Mouse (Mus musculus) gastrocnemius, adult 2 months (tissue): ENCODE results near the gene Efemp2. TPM values are rescaled to one million over a fixed set of nuclear protein-coding genes. Genes with fewer than 3 reads are reported as not detected.

Experiments used
- DNase-seq: peaks from one replicate; pipeline ENCODE4 v3.0.0; 2022
- H3K27ac ChIP-seq: fragments of 200-600 bp; 2 replicates; pipeline ENCODE4 v1.8.1; 2022; ENCODE audit warnings: mild to moderate bottlenecking
- H3K4me3 ChIP-seq: fragments of 200-600 bp; 2 replicates; pipeline ENCODE4 v1.8.1; 2022; ENCODE audit warnings: mild to moderate bottlenecking, moderate library complexity
- CTCF ChIP-seq: fragments of 200-600 bp; IDR thresholded peaks from 2 replicates; pipeline ENCODE4 v1.8.1; 2022; ENCODE audit warnings: antibody characterized with exemption, mild to moderate bottlenecking, moderate library complexity
- intact Hi-C: fragments of 180-260 bp; cut with DNase I; formaldehyde crosslinking; loops from one replicate; pipeline ENCODE4 v1.15.1; 2025
- long read RNA-seq, 2 experiments: library from polyadenylated mRNA; stranded (forward); transcript quantifications; one replicate each; pipeline ENCODE4 v2.0.0; 2021
- total RNA-seq, 2 experiments: library from RNA; stranded (reverse); gene quantifications; 2 replicates each; pipeline ENCODE4 v1.2.3; 2021

Gene Efemp2
- 1 to 10 TPM; 3.4 to 6.6 TPM for total RNA-seq
- long read RNA-seq, experiment 1, partial matches to known transcripts: 0 of 11 reads
- long read RNA-seq, experiment 1, other reads (novel, unspliced or antisense): 6 of 11 reads
- long read RNA-seq, experiment 2, partial matches to known transcripts: 0 of 4 reads
- long read RNA-seq, experiment 2, other reads (novel, unspliced or antisense): 1 of 4 reads

DNA sequence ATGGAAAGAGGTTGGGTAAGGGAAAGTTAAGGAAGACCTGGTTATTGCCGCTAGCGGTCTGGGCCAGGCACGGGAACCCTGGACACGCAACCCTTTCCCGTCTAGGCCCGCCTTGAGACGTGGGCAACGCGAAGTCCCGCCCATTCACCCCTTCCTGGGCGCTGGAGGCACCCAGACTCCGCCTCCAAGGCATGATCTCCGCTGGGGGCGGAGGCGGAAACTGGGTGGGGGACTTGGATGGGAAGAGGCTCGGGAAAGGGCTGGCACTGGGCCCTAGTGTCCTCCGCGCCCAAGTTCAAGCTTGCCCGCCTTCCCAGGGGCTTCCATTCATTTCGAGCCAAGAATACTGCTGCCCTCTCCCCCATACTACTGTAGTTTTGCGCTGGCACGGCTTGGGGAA, at the start of gene Efemp2:
Gene Efemp2, plus strand, starts transcription at position 235 of the 400 bp plus-strand sequence.
- intact Hi-C loops: no loop called here

DNA sequence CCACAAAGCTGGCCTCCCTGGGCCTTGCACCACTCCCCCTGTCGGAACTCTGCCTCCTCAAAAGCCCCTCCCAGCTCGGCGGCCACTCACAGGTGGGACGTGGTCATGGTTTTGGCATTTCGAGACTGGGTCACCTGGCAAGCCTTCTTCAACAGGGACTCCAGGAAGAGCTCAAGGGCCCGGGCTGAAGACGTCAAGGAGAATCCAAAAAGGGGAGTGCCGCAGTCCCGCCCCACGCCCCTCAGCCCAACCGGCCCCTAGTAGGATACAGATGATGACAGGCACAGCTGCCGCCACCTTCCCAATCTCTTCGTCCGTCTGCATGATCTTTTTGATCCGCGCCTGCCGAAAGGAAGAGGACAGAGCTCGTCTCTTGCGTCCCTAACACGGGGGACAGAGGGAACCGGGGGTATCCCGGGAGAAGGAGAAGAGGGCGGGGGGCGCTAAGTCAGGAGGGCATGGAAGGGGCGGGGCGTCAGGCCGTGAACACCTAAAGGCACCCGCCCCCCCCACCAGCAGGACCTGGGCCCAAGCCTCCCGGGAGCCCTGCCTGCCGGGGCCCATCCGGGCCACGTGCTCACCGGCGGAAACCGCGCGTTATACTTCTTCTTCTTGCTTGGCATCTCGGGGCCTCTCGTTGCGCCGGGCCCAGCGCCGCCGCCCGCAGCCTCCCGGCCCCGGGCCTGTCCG, 49.5 kb upstream of the Efemp2 start:
- intact Hi-C loops: loop anchor here (2.0 kb wide), 2 partner anchors 15 to 65 kb away; partner anchors contain the start of gene Mus81
- Histone ChIP-seq H3K27ac (peak overlapping the region; percentile 97), H3K4me3 (peak overlapping the region; percentile 99)
- TF ChIP-seq CTCF: peak; percentile 19; the same call in 1 of the 2 replicates
- peak; percentile 88 for DNase-seq

More for the DNA sequence above, at the start of gene Efemp2:
- TF ChIP-seq CTCF: no peak
- DNase-seq: peak; percentile 88
- Histone ChIP-seq H3K4me3 (peak within 1 kb of the TSS; percentile 78), H3K27ac (peak within 1 kb of the TSS; percentile 80)

DNA sequence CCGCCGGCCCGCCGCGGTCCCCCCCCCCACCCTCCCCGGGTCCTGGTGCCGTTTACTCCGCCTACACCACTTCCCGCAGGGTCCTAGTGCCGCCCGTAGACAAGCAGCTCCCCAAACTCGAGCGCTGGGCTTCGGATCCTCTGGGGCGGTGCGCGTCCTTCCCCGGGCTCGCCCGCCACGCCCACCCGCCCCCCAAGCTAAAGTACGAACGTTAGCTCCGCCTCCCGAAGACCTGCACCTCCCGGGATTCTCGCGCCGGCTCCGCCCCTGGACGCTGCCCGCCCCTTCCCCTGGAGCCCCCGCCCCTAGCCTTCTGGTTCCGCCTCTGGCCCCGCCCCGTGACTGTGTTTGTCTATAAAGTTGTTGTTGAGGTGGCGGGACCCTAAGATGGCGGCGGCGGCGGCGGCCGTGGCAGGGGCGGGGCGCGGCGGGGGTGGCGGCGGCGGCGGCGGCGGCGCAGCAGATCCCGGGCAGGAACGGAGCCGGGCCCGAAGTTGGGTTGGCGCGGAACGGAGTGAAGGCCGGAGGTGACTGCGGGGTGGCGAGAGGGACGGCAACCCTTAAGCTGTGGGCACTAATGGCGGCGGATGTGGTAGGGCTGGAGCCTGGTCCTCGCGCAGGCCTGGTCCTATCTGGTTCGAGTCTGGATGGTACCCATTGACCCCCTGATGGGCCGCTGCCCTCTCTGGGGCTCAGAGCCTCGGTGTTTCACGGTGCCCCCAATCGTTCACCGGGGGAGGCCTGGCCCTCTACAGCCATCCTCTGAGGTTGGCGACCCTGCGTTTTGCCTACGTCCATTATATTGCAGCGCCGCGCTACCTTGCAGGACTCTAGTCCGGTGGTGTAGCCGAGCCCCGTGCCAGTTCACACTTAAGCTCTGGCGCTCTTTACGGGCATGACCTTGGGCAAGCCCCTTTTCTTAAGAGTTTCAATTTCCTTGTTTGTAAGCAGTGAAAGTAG, 48.7 kb upstream of the Efemp2 start, which contains the start of the genes Drap1 and AI837181:
Gene Drap1, minus strand, starts transcription at position 198 of the 960 bp plus-strand sequence.
Gene AI837181, plus strand, starts transcription at position 363 of the 960 bp plus-strand sequence.
- intact Hi-C loops: loop anchor here (2.0 kb wide), 2 partner anchors 16 to 64 kb away; partner anchors contain the start of gene Mus81
- peak within 1 kb of the TSS; percentile 98 for H3K27ac ChIP-seq
- H3K4me3 ChIP-seq: peak within 1 kb of the TSS; percentile 99
- no peak for TF ChIP-seq CTCF
- peak; percentile 98 for DNase-seq

DNA sequence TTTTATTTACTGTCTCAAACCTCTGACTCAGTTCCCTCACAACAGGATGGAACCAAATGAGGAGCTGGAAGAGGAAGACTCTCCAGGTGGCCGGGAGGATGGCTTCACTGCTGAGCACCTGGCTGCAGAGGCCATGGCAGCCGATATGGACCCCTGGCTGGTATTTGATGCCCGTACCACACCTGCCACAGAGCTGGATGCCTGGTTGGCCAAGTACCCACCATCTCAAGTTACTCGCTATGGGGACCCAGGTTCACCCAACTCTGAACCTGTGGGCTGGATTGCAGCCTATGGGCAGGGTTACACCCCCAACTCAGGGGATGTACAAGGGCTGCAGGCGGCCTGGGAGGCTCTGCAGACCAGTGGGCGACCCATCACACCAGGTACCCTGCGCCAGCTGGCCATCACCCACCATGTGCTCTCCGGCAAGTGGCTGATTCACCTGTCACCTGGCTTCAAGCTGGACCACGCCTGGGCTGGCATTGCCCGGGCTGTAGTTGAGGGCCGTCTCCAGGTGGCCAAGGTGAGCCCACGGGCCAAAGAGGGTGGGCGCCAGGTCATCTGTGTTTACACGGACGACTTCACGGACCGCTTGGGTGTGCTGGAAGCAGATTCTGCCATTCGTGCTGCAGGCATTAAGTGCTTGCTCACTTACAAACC, 47.7 kb upstream of the Efemp2 start:
- intact Hi-C loops: loop anchor here (2.0 kb wide), 2 partner anchors 17 to 63 kb away; partner anchors contain the start of gene Mus81
- no peak for TF ChIP-seq CTCF
- Histone ChIP-seq H3K27ac (peak overlapping the region; percentile 98), H3K4me3 (peak overlapping the region; percentile 99)
- peak; percentile 51 for DNase-seq

DNA sequence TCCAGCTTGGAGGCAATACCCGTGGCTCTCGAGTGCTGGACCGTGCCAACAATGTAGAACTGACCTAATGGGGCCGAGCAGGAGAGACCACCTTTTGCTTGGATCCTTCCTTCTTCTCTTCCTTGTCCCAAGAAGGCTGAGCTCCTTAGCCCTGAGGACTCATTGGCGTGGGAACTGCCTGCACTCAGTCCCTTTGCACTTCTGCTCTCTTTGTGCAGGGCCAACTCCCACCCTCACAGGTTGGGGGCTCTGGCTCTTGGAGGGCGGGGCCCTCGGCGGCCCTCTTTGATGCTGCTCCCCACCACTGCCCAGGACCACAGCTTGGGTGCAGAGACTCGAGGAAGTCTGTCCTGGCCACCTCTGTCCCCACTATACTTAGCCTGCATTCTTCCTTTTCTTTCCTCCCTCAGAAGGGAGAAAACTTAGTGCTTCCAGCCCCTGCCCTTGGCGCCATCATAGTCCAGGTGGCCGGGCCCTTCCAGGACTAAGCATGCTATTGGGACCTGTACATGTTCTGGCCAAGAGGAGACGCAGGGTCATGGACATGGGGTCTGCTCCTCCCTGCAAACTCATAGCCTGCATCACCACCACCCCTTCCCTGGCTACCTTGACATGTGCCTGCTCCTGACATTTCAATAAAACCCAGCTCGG, 47.0 kb upstream of the Efemp2 start:
- no peak for TF ChIP-seq CTCF
- H3K27ac ChIP-seq: peak overlapping the region; percentile 98
- no peak for DNase-seq
- intact Hi-C loops: no loop called here
- peak overlapping the region; percentile 99 for H3K4me3 ChIP-seq

DNA sequence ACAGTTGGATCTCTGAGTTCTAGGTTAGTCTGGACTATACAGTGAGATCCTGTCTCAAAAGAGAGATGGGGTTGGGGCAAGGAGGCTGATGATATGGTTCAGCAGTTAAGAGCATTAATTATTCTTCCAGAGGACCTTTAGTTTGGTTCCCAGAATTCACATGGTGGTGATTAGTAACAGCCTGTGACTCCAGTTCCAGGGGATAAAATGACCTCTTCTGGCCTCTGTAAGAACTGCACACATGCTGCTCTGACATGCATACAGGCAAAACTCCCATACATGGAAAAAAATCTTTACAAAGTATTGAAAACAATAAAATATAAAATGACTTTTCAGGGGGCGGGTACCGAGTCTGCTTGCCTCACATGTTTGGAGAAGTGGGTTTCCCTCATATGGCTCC, 45.7 kb upstream of the Efemp2 start:
- intact Hi-C loops: no loop called here
- Histone ChIP-seq H3K27ac (peak overlapping the region; percentile 66), H3K4me3 (no peak overlapping the region)
- no peak for DNase-seq
- TF ChIP-seq CTCF: peak; percentile 68

DNA sequence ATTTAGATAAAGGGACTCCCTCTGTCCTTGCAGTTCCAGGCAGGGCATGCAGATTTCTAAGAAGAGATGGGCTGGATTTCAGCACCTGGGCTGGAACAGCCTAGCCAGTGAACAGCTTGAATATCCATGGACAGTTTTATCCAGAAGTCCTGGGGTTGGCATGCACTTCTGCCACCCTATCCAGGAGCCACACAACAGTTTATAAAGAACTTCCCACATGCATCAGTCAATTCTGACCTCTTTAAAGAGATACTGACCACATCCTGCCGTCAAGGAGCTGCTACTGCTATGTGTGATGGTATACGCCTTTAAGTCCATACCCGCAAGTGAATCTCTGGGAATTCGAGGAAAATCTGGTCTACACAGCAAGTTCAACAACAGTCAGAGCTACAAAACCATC, 44.5 kb upstream of the Efemp2 start:
- intact Hi-C loops: no loop called here
- no peak for DNase-seq
- Histone ChIP-seq H3K4me3 (no peak overlapping the region), H3K27ac (peak overlapping the region; percentile 52)
- TF ChIP-seq CTCF: no peak

DNA sequence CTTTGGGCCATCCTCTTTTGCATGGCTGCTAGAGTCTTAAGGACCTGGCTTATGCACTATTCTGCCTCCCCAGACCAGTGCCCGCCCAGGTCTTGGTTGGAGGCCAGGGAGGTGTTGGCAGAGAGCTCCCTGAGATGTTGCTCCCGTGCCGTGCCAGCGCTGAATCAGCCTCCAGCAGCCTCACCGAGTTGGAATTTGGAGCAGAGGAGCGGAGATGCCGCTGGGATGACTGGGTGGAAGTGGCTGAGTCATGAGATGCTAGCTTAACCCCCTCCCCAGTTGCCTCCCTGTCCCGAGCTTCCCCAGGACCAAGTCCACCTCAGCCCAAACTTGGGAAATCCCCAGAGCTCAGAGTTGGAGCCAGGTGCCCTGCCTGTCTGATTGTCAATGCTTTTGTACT, 43.9 kb upstream of the Efemp2 start:
- no peak overlapping the region for H3K4me3 ChIP-seq
- no peak for TF ChIP-seq CTCF
- peak; percentile 94 for DNase-seq
- peak overlapping the region; percentile 52 for H3K27ac ChIP-seq
- intact Hi-C loops: no loop called here

DNA sequence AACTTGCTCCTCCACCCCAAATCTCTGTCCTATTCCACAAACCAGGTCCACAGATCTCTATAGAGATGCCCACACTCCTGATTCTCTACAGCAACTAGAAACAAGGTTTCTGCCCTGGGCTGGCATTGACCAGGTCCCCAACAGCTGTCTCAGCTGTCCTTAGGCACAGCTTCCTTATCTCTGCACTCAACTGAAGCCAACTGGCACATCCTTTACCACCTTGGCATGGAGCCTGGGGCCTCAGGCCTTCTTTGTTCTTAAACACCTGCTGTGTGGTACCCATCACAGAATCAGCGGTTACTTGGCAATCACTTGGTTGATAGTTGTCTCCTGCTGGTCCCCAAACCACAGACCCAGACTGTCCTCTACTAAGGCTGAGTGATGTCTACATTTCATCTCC, 43.3 kb upstream of the Efemp2 start:
- intact Hi-C loops: no loop called here
- TF ChIP-seq CTCF: no peak
- no peak overlapping the region for H3K4me3 ChIP-seq
- H3K27ac ChIP-seq: peak overlapping the region; percentile 52
- DNase-seq: no peak

DNA sequence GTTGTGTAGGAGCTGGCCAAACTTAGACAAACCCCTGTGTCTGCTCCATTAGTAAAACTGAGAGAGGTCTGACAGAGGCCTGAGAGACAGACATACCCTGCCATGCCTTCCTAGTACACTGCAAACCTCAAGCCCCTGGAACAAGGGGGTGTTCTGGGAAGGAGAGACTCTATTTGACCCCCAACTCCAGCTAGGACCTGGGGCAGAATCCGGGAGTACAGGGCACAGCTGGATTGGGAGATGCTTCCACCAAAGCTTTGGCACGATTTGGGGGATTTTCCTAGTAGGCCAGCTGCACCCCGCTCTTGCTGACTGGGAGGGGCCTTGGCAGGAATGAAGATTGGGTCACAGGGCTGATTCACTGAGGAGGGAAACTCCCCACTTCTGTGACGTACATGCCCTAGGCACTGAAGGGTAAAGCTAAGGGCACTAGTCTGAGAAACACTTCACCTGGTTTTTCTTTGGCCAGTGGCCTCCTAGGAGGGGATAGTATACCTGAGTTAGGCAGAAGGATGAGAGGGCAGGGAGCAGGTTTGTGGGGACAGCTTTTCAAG, 41.8 kb upstream of the Efemp2 start:
- peak; percentile 59 for DNase-seq
- H3K27ac ChIP-seq: peak overlapping the region; percentile 71
- H3K4me3 ChIP-seq: no peak overlapping the region
- no peak for TF ChIP-seq CTCF
- intact Hi-C loops: no loop called here
